Mouse (Mus musculus) hindbrain, postnatal 0 days (tissue): Measurements from ENCODE around the gene Fcgrt. TPM values are rescaled to one million over a fixed set of nuclear protein-coding genes. Genes with fewer than 3 reads are reported as not detected.
"Not testable (repeated sequence)": the region's sequence is repeated elsewhere in the genome, so short reads cannot be mapped to it uniquely, and the experiment has no call there.

Source experiments
- ATAC-seq: fragments of 200-750 bp; cut with Nextera tagmentation; 2 replicates; pipeline ENCODE4 v1.8.0; 2017; ENCODE audit warnings: mild to moderate bottlenecking, moderate TSS enrichment, moderate library complexity
- DNase-seq: peaks from one replicate; pipeline ENCODE4 v3.0.0-alpha.2; 2015; ENCODE audit warnings: low spot score
- H3K27ac ChIP-seq: fragments of 300-500 bp; sonication (generic); 2 replicates; pipeline ENCODE4 v1.5.1; 2014; ENCODE audit warnings: mild to moderate bottlenecking
- H3K27me3 ChIP-seq: fragments of 300-500 bp; sonication (generic); 2 replicates; pipeline ENCODE4 v1.6.1; 2014; ENCODE audit warnings: low read length, mixed read lengths; ENCODE audit not compliant: insufficient read depth
- H3K36me3 ChIP-seq: fragments of 300-500 bp; sonication (generic); 2 replicates; pipeline ENCODE4 v1.6.1; 2014; ENCODE audit warnings: low read length, mixed read lengths; ENCODE audit not compliant: insufficient read depth
- H3K4me1 ChIP-seq: fragments of 300-500 bp; sonication (generic); 2 replicates; pipeline ENCODE4 v1.6.1; 2014; ENCODE audit warnings: antibody characterized with exemption, low read length, mixed read lengths; ENCODE audit not compliant: insufficient read depth
- H3K4me2 ChIP-seq: fragments of 300-500 bp; sonication (generic); 2 replicates; pipeline ENCODE4 v1.6.1; 2014; ENCODE audit warnings: low read depth, mild to moderate bottlenecking, low read length, moderate library complexity, mixed read lengths
- H3K4me3 ChIP-seq: fragments of 300-500 bp; sonication (generic); 2 replicates; pipeline ENCODE4 v1.5.1; 2014; ENCODE audit warnings: low read length
- H3K9ac ChIP-seq: fragments of 300-500 bp; sonication (generic); replicated peaks from 2 replicates; pipeline ENCODE4 v1.6.1; 2014; ENCODE audit warnings: mild to moderate bottlenecking, low read length, moderate library complexity, mixed read lengths
- H3K9me3 ChIP-seq: fragments of 300-500 bp; sonication (generic); 2 replicates; pipeline ENCODE4 v1.6.1; 2016; ENCODE audit warnings: low read length, mixed read lengths
- CTCF ChIP-seq: IDR thresholded peaks from 2 replicates; pipeline ENCODE4 v1.5.1; 2016; ENCODE audit warnings: antibody characterized with exemption, control low read depth, low read depth
- WGBS: fragments of 180-500 bp; shearing (Covaris S2); extraction: QIAGEN DNeasy Blood & Tissue Kit; methylation state at CpG from one replicate; pipeline ENCODE4 v1.1.7; 2014; 5-methylcytosine and 5-hydroxymethylcytosine counted together
- polyA plus RNA-seq: library from polyadenylated mRNA; unstranded; fragments of >200 nt; fragmentation: Nextera tagmentation; extraction: Ambion mirVana; gene quantifications from 2 replicates; pipeline ENCODE4 v1.2.1, GENCODE M21; 2015
- total RNA-seq: library from RNA; depleted of rRNA; stranded (reverse); fragments of >200 nt; gene quantifications from 2 replicates; pipeline ENCODE4 v1.2.3, GENCODE M21; 2014

The Fcgrt gene
- total and polyA plus RNA-seq, 2 experiments from 2014 or later = 32.9 to 45.9 TPM

GRCm38 (mm10) chr7:45126147-45126843, 22.6 kb upstream of the Fcgrt start:
- DNase-seq = no peak
- Histone ChIP-seq H3K4me3 (no peak overlapping the region), H3K4me2 (peak overlapping the region; percentile 93; the same call in 1 of the 2 replicates), H3K4me1 (peaks cover 14% of the 10 kb centered on the region), H3K36me3 (peaks cover 43% of the 10 kb centered on the region), H3K9ac (peak overlapping the region; percentile 99; the same call in 1 of the 2 replicates), H3K9me3 (no peaks in the 10 kb centered on the region), H3K27me3 (no peaks in the 10 kb centered on the region), H3K27ac (no peak overlapping the region)
- 76% methylated on average over 17 of the region's 17 CpGs for WGBS
- no peak for ATAC-seq
- no peak for TF ChIP-seq CTCF

GRCm38 (mm10) chr7:45125649-45126048, 22.0 kb upstream of the Fcgrt start:
- not testable (repeated sequence) for H3K4me2 ChIP-seq, ATAC-seq, H3K9me3 ChIP-seq, H3K27ac ChIP-seq, H3K4me3 ChIP-seq, H3K9ac ChIP-seq, DNase-seq, H3K27me3 ChIP-seq
- Histone ChIP-seq H3K4me1 (peaks cover 14% of the 10 kb centered on the region), H3K36me3 (peaks cover 49% of the 10 kb centered on the region)
- WGBS = 65% methylated on average over 5 of the region's 5 CpGs

DNA sequence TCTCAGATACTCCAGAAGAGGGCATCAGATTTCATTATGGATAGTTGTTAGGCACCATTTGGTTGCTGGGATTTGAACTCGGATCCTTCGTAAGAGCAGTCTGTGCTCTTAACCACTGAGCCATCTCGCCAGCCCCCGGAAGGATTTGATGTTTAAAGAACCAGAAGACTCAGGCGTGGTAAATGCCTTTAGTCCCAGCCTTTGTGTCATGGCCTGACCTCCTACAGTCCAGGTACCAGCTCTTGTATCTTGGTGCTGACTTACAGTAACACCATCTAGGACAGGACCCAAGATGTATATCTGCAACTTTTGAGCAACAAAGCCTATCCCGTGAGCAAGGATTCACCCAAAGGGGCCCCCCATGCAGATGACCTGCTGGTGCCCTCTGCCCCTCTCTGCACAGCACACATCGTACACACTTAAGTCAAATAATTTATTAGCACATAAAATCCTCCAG, 21.5 kb upstream of the Fcgrt start:
- H3K27ac ChIP-seq = peak overlapping the region; percentile 80
- ATAC-seq = no peak
- no peak for TF ChIP-seq CTCF
- H3K4me2 ChIP-seq = no peak overlapping the region
- no peak overlapping the region for H3K4me3 ChIP-seq
- H3K9me3 ChIP-seq = no peaks in the 10 kb centered on the region
- 20% methylated on average over 7 of the region's 7 CpGs for WGBS
- H3K4me1 ChIP-seq = peaks cover 14% of the 10 kb centered on the region
- peak; percentile 49 for DNase-seq
- H3K27me3 ChIP-seq = no peaks in the 10 kb centered on the region
- peaks cover 53% of the 10 kb centered on the region for H3K36me3 ChIP-seq
- H3K9ac ChIP-seq = no peak overlapping the region

DNA sequence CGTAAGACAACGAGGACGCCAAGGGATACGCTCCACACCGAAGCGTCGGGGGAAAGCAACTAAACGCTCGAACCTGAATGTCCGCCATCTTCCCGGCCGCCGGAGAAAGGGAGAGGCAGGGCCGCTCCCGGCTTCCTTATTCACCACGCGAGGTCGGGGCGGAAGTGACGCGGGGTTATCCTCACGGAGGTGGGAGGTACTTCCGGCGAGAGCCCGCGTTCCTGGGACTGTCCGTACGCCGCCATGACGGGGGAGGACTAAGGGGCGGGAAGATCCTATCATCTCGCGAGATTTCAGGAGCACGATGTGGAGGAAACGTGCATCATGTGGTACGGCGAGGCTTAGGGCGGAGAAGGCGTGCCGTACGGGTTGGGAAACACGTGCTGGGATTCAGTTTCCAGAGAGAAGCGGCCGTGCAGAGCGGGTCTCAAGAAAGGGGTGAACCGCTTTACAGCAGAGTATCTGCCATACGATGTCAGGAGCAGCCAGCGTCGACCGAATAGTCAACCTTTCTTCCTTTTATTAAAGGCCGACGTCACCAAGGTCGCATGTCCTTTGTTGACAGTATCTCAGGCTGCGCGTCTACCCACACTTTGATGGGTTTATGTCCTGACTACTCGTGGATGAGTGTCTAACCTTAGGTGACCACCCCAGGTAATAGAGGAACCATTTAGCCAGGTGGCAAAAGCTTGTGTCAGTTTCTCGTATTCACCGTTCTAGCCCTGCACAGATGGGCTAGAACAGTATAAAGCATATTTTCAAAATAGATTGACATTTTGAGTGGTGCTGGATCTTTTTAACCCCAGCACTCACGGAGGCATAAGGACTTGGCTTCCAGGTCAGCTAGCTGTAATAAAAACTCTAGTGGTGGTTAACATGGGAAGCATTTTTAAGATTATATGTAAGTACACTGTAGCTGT, 20.8 kb upstream of the Fcgrt start, which contains the start of gene Rps11:
Rps11 (minus strand) TSS at position 216 of the 920 bp plus-strand sequence.
- Histone ChIP-seq H3K27ac (peak within 1 kb of the TSS; percentile 87), H3K9ac (peak within 1 kb of the TSS; percentile 78), H3K9me3 (no peaks in the 10 kb centered on the region), H3K4me1 (peaks cover 14% of the 10 kb centered on the region), H3K36me3 (peaks cover 59% of the 10 kb centered on the region), H3K4me2 (peak within 1 kb of the TSS; percentile 96), H3K27me3 (no peaks in the 10 kb centered on the region), H3K4me3 (peak within 1 kb of the TSS; percentile 64)
- WGBS = 1% methylated on average over 59 of the region's 59 CpGs
- ATAC-seq (peak; percentile 88), DNase-seq (peak; percentile 100)
- peak; percentile 34 for TF ChIP-seq CTCF

- Histone ChIP-seq H3K4me2 (peak overlapping the region; percentile 96), H3K9me3 (no peaks in the 10 kb centered on the region), H3K4me1 (peaks cover 14% of the 10 kb centered on the region), H3K4me3 (peak overlapping the region; percentile 64), H3K27me3 (no peaks in the 10 kb centered on the region), H3K27ac (peak overlapping the region; percentile 87; the same call in 1 of the 2 replicates), H3K9ac (peak overlapping the region; percentile 78), H3K36me3 (peaks cover 69% of the 10 kb centered on the region)
- ATAC-seq (no peak), DNase-seq (peak; percentile 46)
- no peak for TF ChIP-seq CTCF
- WGBS = 22% methylated on average over 12 of the region's 12 CpGs
Measured at GRCm38 (mm10) chr7:45123186-45123570, 19.5 kb upstream of the Fcgrt start.

DNA sequence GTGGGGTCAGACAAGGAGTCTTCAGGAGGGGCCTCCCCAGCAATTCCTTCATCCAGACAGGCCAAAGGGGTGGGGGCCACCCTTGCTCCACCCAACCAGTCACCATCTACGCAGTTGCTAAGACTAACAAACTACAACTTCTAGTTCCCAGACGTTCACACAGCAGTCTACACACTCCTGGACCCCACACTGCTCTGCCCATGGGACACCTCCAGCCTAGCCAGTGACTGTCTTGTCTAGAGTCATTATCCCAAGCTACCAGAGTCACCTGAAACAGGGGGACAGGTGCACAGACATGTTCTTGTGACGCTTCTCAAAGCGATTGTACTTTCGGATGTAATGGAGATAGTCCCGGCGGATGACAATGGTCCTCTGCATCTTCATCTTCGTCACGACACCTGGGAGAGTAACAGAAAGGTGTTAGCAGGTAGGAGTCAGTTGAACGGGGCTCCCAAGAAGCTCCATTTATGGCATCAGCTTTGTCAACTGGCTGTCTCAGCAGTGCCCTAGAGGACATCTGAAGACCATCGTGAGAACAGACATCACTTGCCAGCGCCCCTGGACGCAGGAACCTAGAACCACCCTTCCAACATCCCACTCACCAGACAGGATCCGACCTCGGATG, 19.0 kb upstream of the Fcgrt start:
- Histone ChIP-seq H3K4me2 (peak overlapping the region; percentile 96), H3K36me3 (peaks cover 70% of the 10 kb centered on the region), H3K27me3 (no peaks in the 10 kb centered on the region), H3K4me3 (peak overlapping the region; percentile 64), H3K4me1 (peaks cover 14% of the 10 kb centered on the region), H3K9me3 (no peaks in the 10 kb centered on the region), H3K27ac (0 out of 2 replicates have a peak overlapping the region, but pooled peaks have one; percentile 87), H3K9ac (peak overlapping the region; percentile 78; the same call in 1 of the 2 replicates)
- WGBS = 83% methylated on average over 15 of the region's 15 CpGs
- TF ChIP-seq CTCF = no peak
- ATAC-seq (no peak), DNase-seq (no peak)
